Mouse (Mus musculus) limb, embryonic 14.5 days (tissue): ENCODE measurements around the gene Agbl1. TPM values are rescaled to one million over a fixed set of nuclear protein-coding genes. Genes with fewer than 3 reads are reported as not detected.
A peak's percentile ranks its signal among the peaks of the same experiment; 100 is the strongest.

Source experiments
- ATAC-seq: fragments of 200-750 bp; cut with Nextera tagmentation; 2 replicates; pipeline ENCODE4 v1.8.0; 2017; ENCODE audit warnings: low read depth, moderate number of reproducible peaks, moderate TSS enrichment; ENCODE audit not compliant: low FRiP score
- DNase-seq: peaks from one replicate; pipeline ENCODE4 v3.0.0-alpha.2; 2015; ENCODE audit warnings: low spot score
- H3K27ac ChIP-seq: fragments of 300-500 bp; sonication (generic); replicated peaks from 2 replicates; pipeline ENCODE4 v1.5.1; 2014; ENCODE audit warnings: low read depth, mild to moderate bottlenecking, low read length, moderate library complexity, mixed read lengths
- H3K27me3 ChIP-seq: fragments of 300-500 bp; sonication (generic); 2 replicates; pipeline ENCODE4 v1.6.1; 2014; ENCODE audit warnings: low read length, mixed read lengths; ENCODE audit not compliant: control insufficient read depth, insufficient read depth
- H3K36me3 ChIP-seq: fragments of 300-500 bp; sonication (generic); 2 replicates; pipeline ENCODE4 v1.6.1; 2014; ENCODE audit warnings: mild to moderate bottlenecking, low read length, moderate library complexity, mixed read lengths; ENCODE audit not compliant: control insufficient read depth, insufficient read depth
- H3K4me1 ChIP-seq: fragments of 300-500 bp; sonication (generic); 2 replicates; pipeline ENCODE4 v1.6.1; 2014; ENCODE audit warnings: antibody characterized with exemption, low read length, mixed read lengths; ENCODE audit not compliant: control insufficient read depth, insufficient read depth
- H3K4me2 ChIP-seq: fragments of 300-500 bp; sonication (generic); replicated peaks from 2 replicates; pipeline ENCODE4 v1.6.1; 2014; ENCODE audit warnings: low read depth, mild to moderate bottlenecking, low read length, moderate library complexity; ENCODE audit not compliant: severe bottlenecking
- H3K4me3 ChIP-seq: fragments of 300-500 bp; sonication (generic); replicated peaks from 2 replicates; pipeline ENCODE4 v1.5.1; 2014; ENCODE audit warnings: low read length
- H3K9ac ChIP-seq: fragments of 300-500 bp; sonication (generic); 2 replicates; pipeline ENCODE4 v1.6.1; 2014; ENCODE audit warnings: mild to moderate bottlenecking, low read depth, low read length, moderate library complexity; ENCODE audit not compliant: severe bottlenecking
- H3K9me3 ChIP-seq: fragments of 300-500 bp; sonication (generic); 2 replicates; pipeline ENCODE4 v1.6.1; 2016; ENCODE audit warnings: low read length; ENCODE audit not compliant: control insufficient read depth
- POLR2A ChIP-seq: fragments of 200-500 bp; IDR thresholded peaks from 2 replicates; pipeline ENCODE4 v1.8.0; 2012; ENCODE audit warnings: inconsistent platforms, mild to moderate bottlenecking, moderate library complexity, borderline replicate concordance; ENCODE audit not compliant: insufficient read depth, insufficient read length; ENCODE audit errors: extremely low read depth
- WGBS: fragments of 180-500 bp; shearing (Covaris S2); extraction: QIAGEN DNeasy Blood & Tissue Kit; methylation state at CpG from one replicate; pipeline ENCODE4 v1.1.7; 2014; 5-methylcytosine and 5-hydroxymethylcytosine counted together
- polyA plus RNA-seq, 2 experiments: library from polyadenylated mRNA; depleted of rRNA in 1 of 2; stranded (reverse) in 1 of 2; unstranded in 1 of 2; fragments of >200 nt; fragmentation: Nextera tagmentation in 1 of 2; extraction: Ambion mirVana in 1 of 2; gene quantifications; 2 replicates each; pipeline versions ENCODE4 v1.2.1 to v1.2.3; 2012 to 2014

The Agbl1 gene
- polyA plus RNA-seq, 2 experiments: 0.14 to 0.15 TPM

- Histone ChIP-seq H3K9me3 (no peaks in the 10 kb centered on the region), H3K4me1 (no peaks in the 10 kb centered on the region), H3K4me3 (no peak overlapping the region), H3K27ac (no peak overlapping the region), H3K9ac (no peak overlapping the region), H3K27me3 (no peaks in the 10 kb centered on the region), H3K4me2 (no peak overlapping the region), H3K36me3 (no peaks in the 10 kb centered on the region)
- ATAC-seq (no peak), DNase-seq (no peak)
- TF ChIP-seq POLR2A: no peak
- 89% methylated on average over 5 of the region's 5 CpGs for WGBS
Measured at GRCm38 (mm10) chr7:76389240-76389639, 159.6 kb downstream of the Agbl1 start.

DNA sequence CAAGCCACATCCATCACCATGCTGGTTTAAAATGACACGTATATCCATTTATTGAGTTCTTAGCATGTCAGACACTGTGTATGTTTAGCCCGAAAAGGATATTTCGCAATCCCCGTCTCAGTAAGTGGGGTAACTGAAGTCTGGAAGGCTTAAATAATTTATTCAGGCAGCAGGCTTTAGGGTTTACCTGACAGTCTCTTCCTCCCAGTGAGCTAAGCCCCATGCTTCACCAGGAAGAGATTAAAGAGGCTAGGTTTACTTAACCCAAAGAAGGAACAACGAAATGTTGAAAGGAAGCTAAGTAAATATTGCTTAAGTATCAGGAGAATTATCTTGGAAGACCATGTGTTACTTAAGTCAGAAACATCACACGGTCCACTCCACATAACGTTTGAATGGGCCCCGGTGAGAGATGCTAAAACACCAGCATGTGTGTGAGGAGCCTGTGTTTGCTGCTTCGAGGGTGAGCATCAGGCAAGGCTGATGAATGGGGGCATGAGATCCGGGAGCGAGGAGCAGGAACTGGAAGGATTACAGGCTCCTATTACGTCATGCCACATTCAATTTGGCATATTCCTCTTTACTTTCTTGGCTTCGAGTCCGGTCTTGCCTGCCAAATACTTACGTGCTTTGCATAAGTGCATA lies 162.7 kb downstream of the Agbl1 start:
- H3K27me3 ChIP-seq: no peaks in the 10 kb centered on the region
- H3K9ac ChIP-seq: no peak overlapping the region
- TF ChIP-seq POLR2A: no peak
- H3K4me3 ChIP-seq: no peak overlapping the region
- H3K4me1 ChIP-seq: no peaks in the 10 kb centered on the region
- no peak overlapping the region for H3K27ac ChIP-seq
- H3K36me3 ChIP-seq: no peaks in the 10 kb centered on the region
- ATAC-seq: peak; percentile 60; the same call in 1 of the 2 replicates
- H3K9me3 ChIP-seq: no peaks in the 10 kb centered on the region
- H3K4me2 ChIP-seq: peak overlapping the region; percentile 36
- WGBS: 25% methylated on average over 15 of the region's 15 CpGs
- DNase-seq: no peak

GRCm38 (mm10) chr7:76392941-76393817 lies 163.5 kb downstream of the Agbl1 start:
- H3K4me3 ChIP-seq: 0 out of 2 replicates have a peak overlapping the region, but pooled peaks have one; percentile 1
- H3K4me1 ChIP-seq: no peaks in the 10 kb centered on the region
- H3K9me3 ChIP-seq: no peaks in the 10 kb centered on the region
- no peak overlapping the region for H3K9ac ChIP-seq
- TF ChIP-seq POLR2A: no peak
- ATAC-seq: peak; percentile 78
- peak; percentile 69 for DNase-seq
- no peaks in the 10 kb centered on the region for H3K36me3 ChIP-seq
- H3K4me2 ChIP-seq: peak overlapping the region; percentile 36
- H3K27ac ChIP-seq: no peak overlapping the region
- H3K27me3 ChIP-seq: no peaks in the 10 kb centered on the region
- WGBS: 18% methylated on average over 15 of the region's 15 CpGs

- no peak overlapping the region for H3K27ac ChIP-seq
- H3K4me1 ChIP-seq: no peaks in the 10 kb centered on the region
- TF ChIP-seq POLR2A: no peak
- no peaks in the 10 kb centered on the region for H3K36me3 ChIP-seq
- H3K9me3 ChIP-seq: no peaks in the 10 kb centered on the region
- no peak overlapping the region for H3K4me2 ChIP-seq
- H3K4me3 ChIP-seq: no peak overlapping the region
- DNase-seq: no peak
- H3K9ac ChIP-seq: no peak overlapping the region
- 83% methylated on average over 4 of the region's 4 CpGs for WGBS
- no peak for ATAC-seq
- H3K27me3 ChIP-seq: no peaks in the 10 kb centered on the region
Measured at GRCm38 (mm10) chr7:76407930-76408557, 178.4 kb downstream of the Agbl1 start.

DNA sequence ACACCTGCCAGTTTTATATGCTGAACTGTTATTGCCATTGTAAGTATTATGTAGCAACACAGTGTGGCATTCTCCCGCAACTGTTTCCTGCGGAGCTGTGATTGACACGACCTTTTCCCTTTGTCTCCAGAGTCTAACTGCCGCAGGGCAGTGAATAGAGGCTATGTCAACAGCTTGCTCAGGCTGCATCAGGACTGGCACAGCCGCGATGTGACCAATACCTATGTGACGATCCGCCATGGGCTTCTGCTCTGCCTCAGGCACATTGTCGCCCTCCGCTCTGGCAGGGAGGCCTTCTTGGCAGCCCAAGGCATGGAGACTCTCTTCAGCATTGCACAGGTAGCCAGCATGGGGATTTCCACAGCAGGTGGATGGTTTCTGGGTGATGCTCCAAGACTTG lies 179.3 kb downstream of the Agbl1 start:
- Histone ChIP-seq H3K4me1 (no peaks in the 10 kb centered on the region), H3K36me3 (no peaks in the 10 kb centered on the region), H3K9me3 (no peaks in the 10 kb centered on the region), H3K27ac (no peak overlapping the region), H3K4me3 (no peak overlapping the region), H3K4me2 (no peak overlapping the region), H3K27me3 (no peaks in the 10 kb centered on the region), H3K9ac (no peak overlapping the region)
- WGBS: 86% methylated on average over 10 of the region's 10 CpGs
- no peak for DNase-seq
- no peak for ATAC-seq
- TF ChIP-seq POLR2A: no peak
